Mouse (Mus musculus) midbrain, embryonic 12.5 days (tissue): ENCODE data around the gene D930048N14Rik. TPM values are rescaled to one million over a fixed set of nuclear protein-coding genes. Genes with fewer than 3 reads are reported as not detected.
"Not testable (repeated sequence)": the region's sequence is repeated elsewhere in the genome, so short reads cannot be mapped to it uniquely, and the experiment has no call there.

Experiments
- ATAC-seq: fragments of 200-750 bp; cut with Nextera tagmentation; 2 replicates; pipeline ENCODE4 v1.8.0; 2017; ENCODE audit warnings: low read depth, moderate TSS enrichment, moderate library complexity; ENCODE audit not compliant: low FRiP score
- H3K27ac ChIP-seq: fragments of 300-500 bp; sonication (generic); replicated peaks from 2 replicates; pipeline ENCODE4 v1.5.1; 2016; ENCODE audit warnings: mild to moderate bottlenecking
- H3K27me3 ChIP-seq: fragments of 300-500 bp; sonication (generic); 2 replicates; pipeline ENCODE4 v1.6.1; 2016; ENCODE audit warnings: mild to moderate bottlenecking
- H3K36me3 ChIP-seq: fragments of 300-500 bp; sonication (generic); 2 replicates; pipeline ENCODE4 v1.6.1; 2016
- H3K4me1 ChIP-seq: fragments of 300-500 bp; sonication (generic); 2 replicates; pipeline ENCODE4 v1.6.1; 2016
- H3K4me2 ChIP-seq: fragments of 300-500 bp; sonication (generic); replicated peaks from 2 replicates; pipeline ENCODE4 v1.6.1; 2016; ENCODE audit warnings: mild to moderate bottlenecking, moderate library complexity
- H3K4me3 ChIP-seq: fragments of 300-500 bp; sonication (generic); 2 replicates; pipeline ENCODE4 v1.5.1; 2016; ENCODE audit warnings: mild to moderate bottlenecking
- H3K9ac ChIP-seq: fragments of 300-500 bp; sonication (generic); replicated peaks from 2 replicates; pipeline ENCODE4 v1.6.1; 2016; ENCODE audit warnings: mild to moderate bottlenecking, moderate library complexity
- H3K9me3 ChIP-seq: fragments of 300-500 bp; sonication (generic); 2 replicates; pipeline ENCODE4 v1.6.1; 2016; ENCODE audit warnings: mild to moderate bottlenecking
- WGBS: fragments of 180-500 bp; shearing (Covaris S2); methylation state at CpG from one replicate; pipeline ENCODE4 v1.1.7; 2016; 5-methylcytosine and 5-hydroxymethylcytosine counted together
- polyA plus RNA-seq: library from polyadenylated mRNA; unstranded; fragments of >200 nt; fragmentation: Nextera tagmentation; extraction: Ambion mirVana; gene quantifications from 2 replicates; pipeline ENCODE4 v1.2.1, GENCODE M21; 2016

Gene D930048N14Rik
- polyA plus RNA-seq, 1 experiment from 2014 or later, result 0.51 TPM

DNA sequence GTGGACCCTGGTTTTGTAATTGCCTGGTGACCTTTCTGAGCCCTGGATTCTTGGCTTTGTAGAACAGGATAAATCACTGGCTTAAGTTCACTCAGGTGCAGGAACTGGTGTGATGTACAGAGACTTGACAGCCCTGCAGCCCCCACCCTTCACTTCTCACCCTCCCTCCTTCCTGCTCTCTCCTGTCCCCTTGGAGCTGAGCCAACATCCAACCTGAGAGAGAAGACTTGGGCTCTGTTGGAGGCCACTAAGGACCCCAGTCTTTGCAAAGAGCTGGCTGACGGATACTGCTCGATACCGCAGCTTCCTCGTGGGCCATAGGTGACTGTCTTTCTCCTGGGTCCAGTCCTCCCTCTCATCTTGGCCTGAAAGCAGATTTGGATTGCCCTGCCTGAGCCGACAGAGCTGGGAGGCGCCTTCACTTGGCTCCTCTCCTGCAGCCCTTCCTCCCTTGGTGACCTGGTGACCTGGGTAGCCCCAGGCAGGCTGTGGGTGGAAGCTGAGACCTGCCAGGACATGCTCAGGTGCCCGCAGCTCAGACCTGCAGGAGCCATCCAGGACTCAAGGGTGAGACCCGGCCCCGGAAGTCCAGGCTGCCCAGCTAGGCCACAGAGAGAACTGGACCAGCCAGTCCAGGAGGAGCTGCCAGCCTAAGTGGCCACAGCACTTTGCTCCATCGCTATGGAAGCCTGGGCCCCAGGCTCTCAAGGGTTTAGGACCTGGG, 6.2 kb downstream of the D930048N14Rik start:
- Histone ChIP-seq H3K4me3 (no peak overlapping the region), H3K9me3 (no peaks in the 10 kb centered on the region), H3K4me1 (no peaks in the 10 kb centered on the region), H3K4me2 (no peak overlapping the region), H3K36me3 (no peaks in the 10 kb centered on the region), H3K27ac (no peak overlapping the region), H3K27me3 (peaks cover 2% of the 10 kb centered on the region; the same call in 1 of the 2 replicates), H3K9ac (no peak overlapping the region)
- 89% methylated on average over 10 of the region's 10 CpGs for WGBS
- ATAC-seq, result no peak

DNA sequence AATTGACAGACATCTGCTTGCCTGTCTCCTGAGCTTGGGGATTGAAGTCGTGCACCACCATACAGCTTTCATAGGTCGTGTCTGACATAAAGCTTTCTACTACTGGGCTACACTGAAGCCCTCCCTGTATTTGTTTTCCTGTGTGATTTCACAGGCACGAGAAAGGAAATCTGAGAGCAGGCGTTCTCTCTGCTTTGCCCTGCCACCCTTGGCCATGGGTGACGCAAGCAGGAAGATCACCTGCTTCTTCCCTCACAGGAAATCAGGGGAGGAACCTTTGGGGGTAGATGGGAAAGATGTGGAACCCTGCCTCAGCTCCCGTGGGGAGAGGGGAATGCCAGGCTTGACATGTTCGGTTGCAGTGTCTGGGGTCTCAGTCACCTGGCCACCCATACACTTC, 7.5 kb downstream of the D930048N14Rik start:
- no peak overlapping the region for H3K4me2 ChIP-seq
- WGBS, result 70% methylated on average over 7 of the region's 7 CpGs
- H3K9ac ChIP-seq, result no peak overlapping the region
- H3K4me1 ChIP-seq, result no peaks in the 10 kb centered on the region
- no peaks in the 10 kb centered on the region for H3K36me3 ChIP-seq
- no peaks in the 10 kb centered on the region for H3K27me3 ChIP-seq
- H3K9me3 ChIP-seq, result no peaks in the 10 kb centered on the region
- no peak overlapping the region for H3K4me3 ChIP-seq
- ATAC-seq, result no peak
- no peak overlapping the region for H3K27ac ChIP-seq

DNA sequence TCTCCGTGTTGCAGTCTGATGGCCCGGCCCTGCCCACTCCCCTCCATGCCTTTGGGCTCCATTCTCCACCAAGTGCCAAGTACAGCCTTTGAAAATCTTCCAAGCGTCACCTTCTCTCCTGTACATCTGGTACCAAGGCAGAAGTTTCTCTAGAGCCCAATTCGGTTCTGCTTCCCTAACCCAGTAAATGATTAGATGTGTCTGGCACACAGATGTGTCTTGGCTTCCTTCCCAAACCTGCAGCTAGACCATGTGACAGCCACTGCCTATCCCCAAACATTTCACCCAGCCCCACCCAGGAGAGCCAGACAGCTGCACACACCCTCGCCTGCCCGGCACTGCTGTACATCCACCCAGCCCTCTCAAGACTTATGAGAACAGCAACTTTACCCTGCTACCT, 8.0 kb downstream of the D930048N14Rik start:
- Histone ChIP-seq H3K9me3 (no peaks in the 10 kb centered on the region), H3K27ac (no peak overlapping the region), H3K4me1 (no peaks in the 10 kb centered on the region), H3K4me3 (no peak overlapping the region), H3K36me3 (no peaks in the 10 kb centered on the region), H3K9ac (no peak overlapping the region), H3K4me2 (no peak overlapping the region), H3K27me3 (no peaks in the 10 kb centered on the region)
- 78% methylated on average over 6 of the region's 6 CpGs for WGBS
- ATAC-seq, result no peak

DNA sequence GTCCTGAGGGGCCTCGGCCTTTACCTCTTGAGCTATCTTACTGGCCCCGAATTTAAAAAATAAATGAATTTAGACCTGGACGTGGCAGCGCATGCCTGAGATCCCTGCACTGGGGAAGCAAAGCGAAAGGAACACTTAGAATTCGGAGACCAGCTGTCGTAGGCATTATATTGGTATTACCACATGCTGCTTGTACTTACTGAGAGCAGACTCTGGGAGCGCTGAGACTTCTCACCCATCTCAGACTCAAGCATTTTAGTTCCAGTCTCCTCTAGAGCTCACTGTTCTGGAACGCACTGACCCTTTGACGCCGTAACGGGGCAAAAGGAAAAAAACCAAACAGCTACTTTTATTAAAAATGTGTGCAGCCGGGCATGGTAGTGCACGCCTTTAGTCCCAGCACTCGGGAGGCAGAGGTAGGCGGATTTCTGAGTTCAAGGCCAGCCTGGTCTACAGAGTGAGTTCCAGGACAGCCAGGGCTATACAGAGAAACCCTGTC, 11.2 kb downstream of the D930048N14Rik start:
- WGBS, result 79% methylated on average over 16 of the region's 16 CpGs
- Histone ChIP-seq H3K27ac (no peak overlapping the region), H3K27me3 (no peaks in the 10 kb centered on the region), H3K4me2 (no peak overlapping the region), H3K4me1 (no peaks in the 10 kb centered on the region), H3K36me3 (no peaks in the 10 kb centered on the region), H3K9ac (no peak overlapping the region), H3K9me3 (no peaks in the 10 kb centered on the region), H3K4me3 (no peak overlapping the region)
- no peak for ATAC-seq

DNA sequence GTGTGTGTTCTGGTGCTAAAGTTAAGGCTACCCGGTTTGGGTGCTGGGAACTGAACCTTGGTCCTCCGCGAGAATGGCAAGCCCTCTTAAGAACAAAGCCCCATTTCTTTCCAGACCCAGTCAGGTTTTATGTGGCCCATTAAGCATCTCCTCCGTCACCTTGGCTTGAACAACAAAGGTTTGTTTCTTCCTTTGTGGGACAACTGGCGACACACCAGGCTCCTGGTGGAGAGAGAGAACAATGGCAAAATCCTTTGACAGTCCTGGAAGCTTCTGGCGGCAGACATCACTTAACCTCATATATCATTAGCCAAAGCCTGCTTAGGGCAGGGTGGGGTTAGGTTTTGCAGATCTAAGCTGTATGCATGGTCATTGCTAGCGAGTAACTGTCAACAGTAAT, 11.9 kb downstream of the D930048N14Rik start:
- no peaks in the 10 kb centered on the region for H3K27me3 ChIP-seq
- ATAC-seq, result no peak
- no peak overlapping the region for H3K9ac ChIP-seq
- H3K27ac ChIP-seq, result no peak overlapping the region
- no peak overlapping the region for H3K4me2 ChIP-seq
- H3K9me3 ChIP-seq, result no peaks in the 10 kb centered on the region
- no peak overlapping the region for H3K4me3 ChIP-seq
- no peaks in the 10 kb centered on the region for H3K36me3 ChIP-seq
- WGBS, result 81% methylated on average over 6 of the region's 7 CpGs
- H3K4me1 ChIP-seq, result no peaks in the 10 kb centered on the region

DNA sequence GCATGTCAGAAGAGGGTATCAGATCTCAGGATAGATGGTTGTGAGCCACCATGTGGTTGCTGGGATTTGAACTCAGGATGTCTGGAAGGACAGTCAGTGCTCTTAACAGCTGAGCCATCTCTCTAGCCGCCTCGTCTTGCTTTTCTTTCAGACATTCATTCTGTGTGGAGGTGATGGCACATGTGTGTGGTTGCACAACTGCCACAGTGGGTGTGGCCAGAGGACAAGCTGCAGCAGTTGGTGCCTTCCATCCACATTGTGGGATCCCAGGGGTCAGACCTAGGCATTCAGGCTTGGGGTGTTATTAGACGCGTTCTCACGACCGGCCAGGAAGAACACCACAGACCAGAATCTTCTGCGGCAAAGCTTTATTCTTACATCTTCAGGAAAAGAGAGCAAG, 14.0 kb downstream of the D930048N14Rik start:
- H3K9me3 ChIP-seq, H3K4me3 ChIP-seq, H3K36me3 ChIP-seq, H3K27me3 ChIP-seq, H3K9ac ChIP-seq, H3K27ac ChIP-seq, H3K4me2 ChIP-seq, H3K4me1 ChIP-seq, ATAC-seq: not testable (repeated sequence)
- 95% methylated on average over 7 of the region's 7 CpGs for WGBS

DNA sequence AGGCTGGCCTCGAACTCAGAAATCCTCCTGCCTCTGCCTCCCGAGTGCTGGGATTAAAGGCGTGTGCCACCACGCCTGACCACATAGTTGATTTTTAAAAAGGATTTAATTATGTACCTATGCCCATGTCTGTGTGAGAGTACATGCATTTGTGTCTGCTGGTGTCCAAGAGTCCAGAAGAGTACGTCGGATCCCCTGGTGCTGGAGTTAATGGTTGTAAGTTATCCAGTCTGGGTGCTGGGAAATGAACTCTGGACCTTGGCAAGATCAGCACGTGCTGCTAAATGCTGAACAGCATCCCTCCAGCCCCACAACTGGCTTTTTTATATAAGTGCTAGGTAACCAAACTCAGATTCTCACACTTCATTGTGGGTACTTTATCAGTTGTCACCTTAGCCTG, 20.1 kb downstream of the D930048N14Rik start:
- Histone ChIP-seq H3K27ac (no peak overlapping the region), H3K4me1 (no peaks in the 10 kb centered on the region), H3K4me3 (no peak overlapping the region), H3K27me3 (no peaks in the 10 kb centered on the region), H3K9ac (no peak overlapping the region), H3K4me2 (no peak overlapping the region), H3K36me3 (no peaks in the 10 kb centered on the region), H3K9me3 (no peaks in the 10 kb centered on the region)
- ATAC-seq, result no peak
- WGBS, result 93% methylated on average over 7 of the region's 7 CpGs

DNA sequence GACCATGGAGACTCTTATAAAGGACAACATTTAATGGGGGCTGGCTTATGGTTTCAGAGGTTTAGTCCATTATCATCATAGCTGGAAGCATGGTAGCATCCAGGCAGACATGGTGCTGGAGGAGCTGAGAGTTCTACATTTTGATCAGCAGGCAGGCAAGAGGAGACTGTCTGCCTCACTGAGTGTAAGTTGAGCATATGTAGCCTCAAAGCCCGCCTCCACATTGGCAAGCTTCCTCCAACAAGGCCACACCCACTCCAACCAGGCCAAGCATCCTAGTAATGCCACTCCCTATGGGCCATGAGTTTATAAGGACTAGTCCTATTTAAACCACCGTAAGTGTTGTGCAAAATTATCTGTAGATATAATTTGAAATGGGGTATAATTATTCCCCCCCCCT, 20.6 kb downstream of the D930048N14Rik start:
- no peak for ATAC-seq
- no peaks in the 10 kb centered on the region for H3K36me3 ChIP-seq
- H3K4me1 ChIP-seq, result no peaks in the 10 kb centered on the region
- WGBS, result 77% methylated on average over 2 of the region's 2 CpGs
- H3K4me3 ChIP-seq, result no peak overlapping the region
- no peaks in the 10 kb centered on the region for H3K9me3 ChIP-seq
- H3K27me3 ChIP-seq, result no peaks in the 10 kb centered on the region
- H3K27ac ChIP-seq, result no peak overlapping the region
- H3K4me2 ChIP-seq, result no peak overlapping the region
- no peak overlapping the region for H3K9ac ChIP-seq

DNA sequence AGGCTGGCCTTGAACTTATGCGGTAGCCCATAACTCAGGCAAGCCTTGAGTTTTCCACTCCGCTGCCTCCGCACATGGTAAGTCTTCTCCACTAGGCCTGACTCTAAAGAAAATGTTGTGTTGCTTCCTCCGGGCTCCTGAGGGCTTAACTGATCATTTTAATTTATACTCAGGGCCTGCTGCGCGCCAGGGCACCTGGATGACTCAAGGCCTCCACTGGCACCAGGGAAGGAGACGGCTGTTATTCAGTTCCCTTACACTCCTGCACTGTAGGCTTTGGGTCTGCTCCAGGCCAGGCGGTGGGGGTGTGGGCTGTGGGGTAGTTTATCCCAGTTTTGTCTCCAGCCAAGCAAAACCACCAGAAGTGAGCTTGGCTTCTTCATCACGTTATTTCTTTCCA, 22.5 kb downstream of the D930048N14Rik start:
- no peak for ATAC-seq
- Histone ChIP-seq H3K36me3 (no peaks in the 10 kb centered on the region), H3K9me3 (no peaks in the 10 kb centered on the region), H3K9ac (no peak overlapping the region), H3K27me3 (no peaks in the 10 kb centered on the region), H3K4me3 (no peak overlapping the region), H3K4me2 (no peak overlapping the region), H3K27ac (no peak overlapping the region), H3K4me1 (no peaks in the 10 kb centered on the region)
- 86% methylated on average over 9 of the region's 9 CpGs for WGBS

DNA sequence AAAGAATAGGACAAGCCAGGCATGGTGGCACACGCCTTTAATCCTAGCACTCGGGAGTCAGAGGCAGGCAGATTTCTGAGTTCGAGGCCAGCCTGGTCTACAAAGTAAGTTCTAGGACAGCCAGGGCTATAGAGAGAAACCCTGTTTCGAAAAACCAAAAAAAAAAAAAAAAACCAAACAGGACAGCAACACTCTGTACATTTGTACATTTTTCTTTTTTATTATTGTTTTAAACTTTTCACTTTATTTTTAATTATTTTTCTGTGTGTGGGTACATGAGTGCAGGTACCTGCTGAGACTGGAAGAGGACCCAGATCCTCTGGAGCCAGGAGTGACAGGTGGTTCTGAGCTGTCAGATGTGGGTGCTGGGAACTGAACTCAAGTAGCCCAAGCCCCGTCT, 24.6 kb downstream of the D930048N14Rik start:
- WGBS, result 76% methylated on average over 5 of the region's 5 CpGs
- H3K4me1 ChIP-seq, result no peaks in the 10 kb centered on the region
- H3K4me2 ChIP-seq, result no peak overlapping the region
- ATAC-seq, result no peak
- no peaks in the 10 kb centered on the region for H3K36me3 ChIP-seq
- H3K9me3 ChIP-seq, result no peaks in the 10 kb centered on the region
- no peak overlapping the region for H3K4me3 ChIP-seq
- H3K27me3 ChIP-seq, result no peaks in the 10 kb centered on the region
- H3K9ac ChIP-seq, result no peak overlapping the region
- no peak overlapping the region for H3K27ac ChIP-seq

DNA sequence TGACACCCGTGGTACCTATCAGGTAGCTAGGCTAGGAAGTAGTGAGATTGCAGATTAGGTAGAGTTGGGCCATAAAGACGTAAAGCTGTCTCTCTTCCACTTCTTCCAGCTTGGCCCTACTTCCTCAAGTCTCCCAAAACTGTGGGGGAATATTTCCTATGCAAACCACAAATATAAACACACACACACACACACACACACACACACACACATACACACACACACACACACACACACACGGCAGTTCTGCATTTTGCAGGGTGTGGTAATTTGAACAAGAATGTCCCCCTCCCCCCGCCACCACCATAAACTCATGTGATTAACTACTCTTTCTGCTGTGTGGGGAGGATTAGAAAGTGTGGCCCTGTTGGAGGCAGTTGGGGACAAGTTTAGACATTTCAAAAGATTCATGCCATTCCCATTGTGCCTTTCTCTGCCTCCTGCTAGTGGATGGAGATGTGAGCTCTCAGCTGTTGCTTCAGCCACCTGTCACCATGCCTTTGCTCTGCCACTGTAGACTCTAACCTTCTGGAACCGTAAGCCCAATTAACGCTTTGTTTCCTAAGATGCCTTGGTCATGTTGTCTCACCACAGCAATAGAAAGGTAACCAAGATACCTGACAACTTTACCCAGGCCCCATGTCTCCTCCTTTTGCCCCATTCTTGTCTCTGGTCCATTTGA, 27.1 kb downstream of the D930048N14Rik start:
- no peaks in the 10 kb centered on the region for H3K9me3 ChIP-seq
- H3K27me3 ChIP-seq, result no peaks in the 10 kb centered on the region
- no peak for ATAC-seq
- no peaks in the 10 kb centered on the region for H3K36me3 ChIP-seq
- H3K9ac ChIP-seq, result no peak overlapping the region
- H3K4me3 ChIP-seq, result no peak overlapping the region
- H3K4me2 ChIP-seq, result no peak overlapping the region
- WGBS, result 74% methylated on average over 6 of the region's 6 CpGs
- H3K27ac ChIP-seq, result no peak overlapping the region
- H3K4me1 ChIP-seq, result no peaks in the 10 kb centered on the region

DNA sequence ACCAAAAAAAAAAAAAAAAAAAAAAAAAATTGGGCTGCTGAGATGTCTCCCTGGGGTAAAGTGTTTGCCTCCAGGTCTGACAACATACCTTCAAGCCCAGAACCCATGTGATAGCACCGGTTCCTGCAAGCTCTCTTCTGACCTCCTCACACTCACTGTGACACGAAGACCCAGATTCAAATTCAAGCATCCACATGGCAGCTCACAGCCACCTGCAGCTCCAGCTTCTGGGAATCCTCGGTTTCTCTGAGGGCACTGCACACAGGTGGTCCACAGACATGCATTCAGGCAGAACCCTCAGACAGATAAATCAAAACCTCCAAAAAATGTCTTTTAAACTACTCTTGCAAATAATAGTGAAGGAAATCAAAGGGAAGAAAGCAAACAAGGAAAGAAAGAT, 28.7 kb downstream of the D930048N14Rik start:
- Histone ChIP-seq H3K36me3 (no peaks in the 10 kb centered on the region), H3K4me1 (no peaks in the 10 kb centered on the region)
- 78% methylated on average over 3 of the region's 3 CpGs for WGBS

More for the DNA sequence above, 28.7 kb downstream of the D930048N14Rik start:
- Histone ChIP-seq H3K4me3 (no peak overlapping the region), H3K9me3 (no peaks in the 10 kb centered on the region), H3K4me2 (no peak overlapping the region), H3K27ac (no peak overlapping the region), H3K27me3 (no peaks in the 10 kb centered on the region), H3K9ac (no peak overlapping the region)
- no peak for ATAC-seq
